Mouse (Mus musculus): ENCODE results near the gene Ccng2. TPM values are rescaled to one million over a fixed set of nuclear protein-coding genes. Genes with fewer than 3 reads are reported as not detected.
A peak's percentile ranks its signal among the peaks of the same experiment; 100 is the strongest.

Ccng2 gene
- polyA plus RNA-seq, 1 experiment from 2014 or later: 51.2 TPM

- Histone ChIP-seq H3K27me3 (replicated peaks; ENCODE audit: insufficient read depth, low read length) (no peaks in the 10 kb centered on the region), H3K4me2 (replicated peaks; ENCODE audit: low read depth, low read length) (no peak overlapping the region), H3K9ac (replicated peaks; ENCODE audit: low read depth) (no peak overlapping the region), H3K4me3 (ENCODE audit: low read depth, low read length) (no peak overlapping the region), H3K9me3 (ENCODE audit: low read length) (no peaks in the 10 kb centered on the region), H3K27ac (ENCODE audit: low read length) (no peak overlapping the region), H3K36me3 (ENCODE audit: insufficient read depth, low read length) (no peaks in the 10 kb centered on the region), H3K4me1 (ENCODE audit: insufficient read depth, low read depth, low read length) (no peaks in the 10 kb centered on the region)
- DNase-seq (ENCODE audit: low spot score) (no peak), ATAC-seq (no peak)
- 76% methylated on average over 3 of the region's 3 CpGs for WGBS
- TF ChIP-seq EP300 (IDR thresholded peaks at IDR 0.05) (no peak), CTCF (IDR thresholded peaks at IDR 0.05) (no peak)
Observed at GRCm38 (mm10) chr5:93297311-93297710, 30.3 kb downstream of the Ccng2 start.

GRCm38 (mm10) chr5:93305126-93305830 lies 38.2 kb downstream of the Ccng2 start:
- Histone ChIP-seq H3K4me3 (ENCODE audit: low read depth, low read length) (no peak overlapping the region), H3K27me3 (replicated peaks; ENCODE audit: insufficient read depth, low read length) (no peaks in the 10 kb centered on the region), H3K27ac (ENCODE audit: low read length) (no peak overlapping the region), H3K4me2 (replicated peaks; ENCODE audit: low read depth, low read length) (no peak overlapping the region), H3K9me3 (ENCODE audit: low read length) (no peaks in the 10 kb centered on the region), H3K9ac (replicated peaks; ENCODE audit: low read depth) (no peak overlapping the region), H3K4me1 (ENCODE audit: insufficient read depth, low read depth, low read length) (no peaks in the 10 kb centered on the region), H3K36me3 (ENCODE audit: insufficient read depth, low read length) (no peaks in the 10 kb centered on the region)
- WGBS: 70% methylated on average over 2 of the region's 2 CpGs
- DNase-seq (ENCODE audit: low spot score) (no peak), ATAC-seq (no peak)
- TF ChIP-seq EP300 (IDR thresholded peaks at IDR 0.05) (no peak), CTCF (IDR thresholded peaks at IDR 0.05) (no peak)

GRCm38 (mm10) chr5:93308909-93309308 lies 41.9 kb downstream of the Ccng2 start:
- H3K4me1 ChIP-seq (ENCODE audit: insufficient read depth, low read depth, low read length): no peaks in the 10 kb centered on the region
- no peak for TF ChIP-seq EP300 (IDR thresholded peaks at IDR 0.05)
- no peak for TF ChIP-seq CTCF (IDR thresholded peaks at IDR 0.05)
- ATAC-seq (no peak), DNase-seq (ENCODE audit: low spot score) (no peak)
- no peaks in the 10 kb centered on the region for H3K36me3 ChIP-seq (ENCODE audit: insufficient read depth, low read length)
- H3K9ac ChIP-seq (replicated peaks; ENCODE audit: low read depth): no peak overlapping the region
- WGBS: 72% methylated on average over 2 of the region's 2 CpGs
- no peaks in the 10 kb centered on the region for H3K9me3 ChIP-seq (ENCODE audit: low read length)
- H3K27me3 ChIP-seq (replicated peaks; ENCODE audit: insufficient read depth, low read length): no peaks in the 10 kb centered on the region
- no peak overlapping the region for H3K4me2 ChIP-seq (replicated peaks; ENCODE audit: low read depth, low read length)
- H3K27ac ChIP-seq (ENCODE audit: low read length): no peak overlapping the region
- H3K4me3 ChIP-seq (ENCODE audit: low read depth, low read length): no peak overlapping the region

- H3K9ac ChIP-seq (replicated peaks; ENCODE audit: low read depth): no peak overlapping the region
- H3K4me2 ChIP-seq (replicated peaks; ENCODE audit: low read depth, low read length): no peak overlapping the region
- H3K27ac ChIP-seq (ENCODE audit: low read length): no peak overlapping the region
- peak; percentile 79 for DNase-seq (ENCODE audit: low spot score)
- no peaks in the 10 kb centered on the region for H3K36me3 ChIP-seq (ENCODE audit: insufficient read depth, low read length)
- TF ChIP-seq EP300 (IDR thresholded peaks at IDR 0.05): no peak
- TF ChIP-seq CTCF (IDR thresholded peaks at IDR 0.05): peak; percentile 62
- no peaks in the 10 kb centered on the region for H3K27me3 ChIP-seq (replicated peaks; ENCODE audit: insufficient read depth, low read length)
- no peaks in the 10 kb centered on the region for H3K9me3 ChIP-seq (ENCODE audit: low read length)
- peak; percentile 41 for ATAC-seq
- WGBS: 22% methylated on average over 1 of the region's 1 CpGs
- no peak overlapping the region for H3K4me3 ChIP-seq (ENCODE audit: low read depth, low read length)
- H3K4me1 ChIP-seq (ENCODE audit: insufficient read depth, low read depth, low read length): no peaks in the 10 kb centered on the region
Observed at GRCm38 (mm10) chr5:93323320-93324001, 56.4 kb downstream of the Ccng2 start.

Other genes starting within 250 kb of the Ccng2 start
- 1.2 and 1.3 TPM in 2 replicates for gene Sowahb, start 222.2 kb upstream of the Ccng2 start, polyA plus RNA-seq (2015; fragmentation: Nextera tagmentation; extraction: Ambion mirVana)
- 49.1 and 58.6 TPM in 2 replicates for gene Sept11, start 173.8 kb upstream of the Ccng2 start, polyA plus RNA-seq (2015; fragmentation: Nextera tagmentation; extraction: Ambion mirVana)
- 81.3 and 92.2 TPM in 2 replicates for gene Ccni, start 60.8 kb upstream of the Ccng2 start, polyA plus RNA-seq (2015; fragmentation: Nextera tagmentation; extraction: Ambion mirVana)
- gene 2010109A12Rik, start 60.7 kb upstream of the Ccng2 start, polyA plus RNA-seq (2015; fragmentation: Nextera tagmentation; extraction: Ambion mirVana): 2.4 and 3.2 TPM in 2 replicates

Measured in lung, postnatal 0 days (tissue).